Mouse (Mus musculus) liver, postnatal 0 days (tissue): ENCODE measurements at regions not wholly inside any gene's neighbourhood (a gene's known extent, or its start where the extent isn't known, plus 50 kb on each side); places are given as distances from the start of the nearest gene placed in this dataset.

Experiments
- CTCF ChIP-seq: sonication (generic); IDR thresholded peaks from 2 replicates; pipeline ENCODE4 v1.5.1; 2016; ENCODE audit warnings: antibody characterized with exemption, low read depth
- EP300 ChIP-seq: IDR thresholded peaks from 2 replicates; pipeline ENCODE4 v1.6.1; 2016; ENCODE audit warnings: antibody characterized with exemption, low read depth, mild to moderate bottlenecking

- TF ChIP-seq CTCF (no peak), EP300 (no peak)
Observed at GRCm38 (mm10) chr15:69614048-69614447, 3113.3 kb upstream of the Lrrc6 start.
